Mouse (Mus musculus): Measurements from ENCODE around the gene Trio.

GRCm38 (mm10) chr15:27823581-27823980, 202.1 kb downstream of the Trio start:
- no peak for TF ChIP-seq TAL1 (IDR thresholded peaks at IDR 0.05; ENCODE audit: low read length)
- no peak for TF ChIP-seq GATA1 (IDR thresholded peaks at IDR 0.05; ENCODE audit: low read length)
